Mouse (Mus musculus) E14TG2a.4 (cell line): Measurements from ENCODE around the gene Mid1.
"Not testable (repeated sequence)": the region's sequence is repeated elsewhere in the genome, so short reads cannot be mapped to it uniquely, and the experiment has no call there.

ENCODE experiments used
- CTCF ChIP-seq: conservative IDR thresholded peaks from 2 replicates; pipeline ENCODE4 v1.5.1; 2014; ENCODE audit warnings: low read length
- NANOG ChIP-seq: IDR thresholded peaks from 2 replicates; pipeline ENCODE4 v1.6.1; 2014; ENCODE audit warnings: borderline replicate concordance, low read length, mixed read lengths
- POU5F1 ChIP-seq: IDR thresholded peaks from 2 replicates; pipeline ENCODE4 v1.6.1; 2014; ENCODE audit warnings: low read length, borderline replicate concordance

DNA sequence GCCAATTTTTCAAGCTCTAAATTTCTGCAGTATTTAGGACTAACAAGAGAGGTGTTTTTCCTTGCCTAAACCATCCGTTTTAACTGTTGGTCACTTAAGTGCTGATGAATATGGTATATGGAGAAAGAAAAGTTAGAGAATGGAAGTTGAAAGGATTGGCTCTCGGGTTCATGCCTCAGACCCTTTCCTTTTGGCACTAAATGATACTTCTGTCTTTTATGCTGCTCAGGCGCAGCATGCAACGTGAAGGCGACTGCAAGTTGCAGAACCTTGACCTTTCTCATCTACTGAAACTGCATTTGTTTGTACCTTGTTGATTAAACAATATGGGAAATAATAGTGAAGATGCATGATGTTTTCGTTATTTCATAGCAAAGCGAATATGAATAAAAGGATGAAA lies 285.5 kb downstream of the Mid1 start:
- TF ChIP-seq CTCF, NANOG, POU5F1: not testable (repeated sequence)
